ENCODE assay signal across 1 mouse cellular context in genomic region chr19:10640589-10641378, GRCm38 (mm10).
TF ChIP-seq lines count a peak whose summit lies in the region.

No protein-coding gene starts in this region.

TF ChIP-seq in MEL, 35 proteins besides CTCF, POLR2A, EP300 and RAD21:
- no peak for TF ChIP-seq MAZ (IDR thresholded peaks at IDR 0.05; ENCODE audit: low read depth, low read length)
- no peak for TF ChIP-seq E2F4 (IDR thresholded peaks at IDR 0.05; ENCODE audit: borderline replicate concordance, low read depth, low read length)
- TF ChIP-seq TCF12 (IDR thresholded peaks at IDR 0.05; ENCODE audit: low read depth, low read length) = no peak
- TF ChIP-seq SIN3A (IDR thresholded peaks at IDR 0.05; ENCODE audit: low read length) = no peak
- TF ChIP-seq POLR2AphosphoS5 (IDR thresholded peaks at IDR 0.05; ENCODE audit: borderline replicate concordance, low read depth, low read length) = no peak
- TF ChIP-seq ETS1 (IDR thresholded peaks at IDR 0.05; ENCODE audit: low read depth, low read length) = no peak
- TF ChIP-seq MYC (IDR thresholded peaks at IDR 0.05; ENCODE audit: low read depth, low read length) = no peak
- TF ChIP-seq MYB (IDR thresholded peaks at IDR 0.05; ENCODE audit: low read depth, low read length) = no peak
- no peak for TF ChIP-seq BHLHE40 (IDR thresholded peaks at IDR 0.05; ENCODE audit: borderline replicate concordance, low read depth, low read length)
- TF ChIP-seq MAFK (IDR thresholded peaks at IDR 0.05; ENCODE audit: borderline replicate concordance, low read depth, low read length) = no peak
- TF ChIP-seq UBTF (IDR thresholded peaks at IDR 0.05; ENCODE audit: borderline replicate concordance, insufficient read depth, low read depth, low read length) = no peak
- TF ChIP-seq SMC3 (IDR thresholded peaks at IDR 0.05; ENCODE audit: low read depth, low read length) = no peak
- no peak for TF ChIP-seq CHD1 (IDR thresholded peaks at IDR 0.05; ENCODE audit: low read depth, low read length)
- no peak for TF ChIP-seq HCFC1 (IDR thresholded peaks at IDR 0.05; ENCODE audit: low read depth, low read length)
- no peak for TF ChIP-seq NELFE (IDR thresholded peaks at IDR 0.05; ENCODE audit: low read depth, low read length)
- TF ChIP-seq KAT2A (conservative IDR thresholded peaks at IDR 0.05; ENCODE audit: low read depth, low read length) = no peak
- TF ChIP-seq RCOR1 (IDR thresholded peaks at IDR 0.05; ENCODE audit: low read depth, low read length) = no peak
- TF ChIP-seq ZMIZ1 (IDR thresholded peaks at IDR 0.05; ENCODE audit: low read depth, low read length) = no peak
